Mouse (Mus musculus): Measurements from ENCODE around the gene Gm42669. TPM values are rescaled to one million over a fixed set of nuclear protein-coding genes. Genes with fewer than 3 reads are reported as not detected.
A peak's percentile ranks its signal among the peaks of the same experiment; 100 is the strongest.

Gene Gm42669
- polyA plus RNA-seq, 1 experiment from 2014 or later = 0.26 TPM

GRCm38 (mm10) chr5:107597301-107598077 lies 90.1 kb downstream of the Gm42669 start, which contains the start of the genes Rpap2 and Glmn:
Rpap2 (plus strand) TSS chr5:107597373.
Glmn (minus strand) TSS chr5:107597888.
- peak within 1 kb of the TSS; percentile 78 for H3K4me3 ChIP-seq
- H3K9ac ChIP-seq = peak within 1 kb of the TSS; percentile 80
- peak within 1 kb of the TSS; percentile 85 for H3K4me2 ChIP-seq
- peak; percentile 96 for ATAC-seq (replicated peaks; ENCODE audit: insufficient number of reproducible peaks, insufficient read depth, low FRiP score, low read depth)
- WGBS = under 1% methylated on average over 49 of the region's 64 CpGs
- no peaks in the 10 kb centered on the region for H3K27me3 ChIP-seq
- no peaks in the 10 kb centered on the region for H3K9me3 ChIP-seq (replicated peaks)
- H3K27ac ChIP-seq = peak within 1 kb of the TSS; percentile 88
- H3K36me3 ChIP-seq = peaks cover 15% of the 10 kb centered on the region; the same call in 1 of the 2 replicates
- H3K4me1 ChIP-seq (replicated peaks) = peaks cover 6% of the 10 kb centered on the region

- peaks cover 6% of the 10 kb centered on the region for H3K4me1 ChIP-seq (replicated peaks)
- H3K9me3 ChIP-seq (replicated peaks) = no peaks in the 10 kb centered on the region
- H3K4me2 ChIP-seq = peak overlapping the region; percentile 85
- no peaks in the 10 kb centered on the region for H3K27me3 ChIP-seq
- peaks cover 20% of the 10 kb centered on the region for H3K36me3 ChIP-seq
- no peak for ATAC-seq (replicated peaks; ENCODE audit: insufficient number of reproducible peaks, insufficient read depth, low FRiP score, low read depth)
- peak overlapping the region; percentile 80 for H3K9ac ChIP-seq
- H3K27ac ChIP-seq = no peak overlapping the region
- 23% methylated on average over 4 of the region's 4 CpGs for WGBS
- peak overlapping the region; percentile 78 for H3K4me3 ChIP-seq
Measured at GRCm38 (mm10) chr5:107598380-107598779, 91.0 kb downstream of the Gm42669 start.

- H3K36me3 ChIP-seq = peaks cover 3% of the 10 kb centered on the region
- ATAC-seq (replicated peaks; ENCODE audit: insufficient number of reproducible peaks, insufficient read depth, low FRiP score, low read depth) = no peak
- WGBS = 3% methylated on average over 2 of the region's 2 CpGs
Measured at GRCm38 (mm10) chr5:107611224-107611623, 103.8 kb downstream of the Gm42669 start.

GRCm38 (mm10) chr5:107617986-107618385 lies 110.6 kb downstream of the Gm42669 start:
- Histone ChIP-seq H3K9ac (no peak overlapping the region), H3K9me3 (replicated peaks) (no peaks in the 10 kb centered on the region), H3K4me2 (no peak overlapping the region), H3K4me1 (replicated peaks) (no peaks in the 10 kb centered on the region), H3K36me3 (peaks cover 19% of the 10 kb centered on the region), H3K27me3 (no peaks in the 10 kb centered on the region), H3K4me3 (no peak overlapping the region), H3K27ac (no peak overlapping the region)
- WGBS = 80% methylated on average over 6 of the region's 6 CpGs
- ATAC-seq (replicated peaks; ENCODE audit: insufficient number of reproducible peaks, insufficient read depth, low FRiP score, low read depth) = no peak

More at GRCm38 (mm10) chr5:107611224-107611623, 103.8 kb downstream of the Gm42669 start:
- H3K9ac ChIP-seq = no peak overlapping the region
- no peaks in the 10 kb centered on the region for H3K4me1 ChIP-seq (replicated peaks)
- no peaks in the 10 kb centered on the region for H3K9me3 ChIP-seq (replicated peaks)
- no peak overlapping the region for H3K27ac ChIP-seq
- H3K27me3 ChIP-seq = no peaks in the 10 kb centered on the region
- no peak overlapping the region for H3K4me3 ChIP-seq
- H3K4me2 ChIP-seq = no peak overlapping the region

GRCm38 (mm10) chr5:107621327-107621726 lies 113.9 kb downstream of the Gm42669 start:
- H3K4me3 ChIP-seq = no peak overlapping the region
- H3K4me2 ChIP-seq = no peak overlapping the region
- 85% methylated on average over 3 of the region's 3 CpGs for WGBS
- H3K27me3 ChIP-seq = no peaks in the 10 kb centered on the region
- H3K4me1 ChIP-seq (replicated peaks) = no peaks in the 10 kb centered on the region
- no peak overlapping the region for H3K27ac ChIP-seq
- no peak overlapping the region for H3K9ac ChIP-seq
- H3K36me3 ChIP-seq = peaks cover 27% of the 10 kb centered on the region
- no peak for ATAC-seq (replicated peaks; ENCODE audit: insufficient number of reproducible peaks, insufficient read depth, low FRiP score, low read depth)
- H3K9me3 ChIP-seq (replicated peaks) = no peaks in the 10 kb centered on the region

Other genes starting within 250 kb of the Gm42669 start
- gene Tgfbr3, start 218.0 kb upstream of the Gm42669 start, polyA plus RNA-seq (2015; fragmentation: Nextera tagmentation; extraction: Ambion mirVana) = 16.8 and 23.8 TPM in 2 replicates
- gene Brdt, start 176.5 kb upstream of the Gm42669 start, polyA plus RNA-seq (2015; fragmentation: Nextera tagmentation; extraction: Ambion mirVana) = 0.62 and 1.1 TPM in 2 replicates
- gene Ephx4, start 104.9 kb upstream of the Gm42669 start, polyA plus RNA-seq (2015; fragmentation: Nextera tagmentation; extraction: Ambion mirVana) = 1.0 and 1.4 TPM in 2 replicates
- not detected in 2 replicates for gene Lpcat2b, start 76.1 kb upstream of the Gm42669 start, polyA plus RNA-seq (2015; fragmentation: Nextera tagmentation; extraction: Ambion mirVana)
- gene Btbd8, start 69.6 kb upstream of the Gm42669 start, polyA plus RNA-seq (2015; fragmentation: Nextera tagmentation; extraction: Ambion mirVana) = 2.7 and 3.7 TPM in 2 replicates
- gene 1700028K03Rik, start 27.1 kb downstream of the Gm42669 start, polyA plus RNA-seq (2015; fragmentation: Nextera tagmentation; extraction: Ambion mirVana) = 0.05 and 0.06 TPM in 2 replicates
- gene Rpap2, start 89.8 kb downstream of the Gm42669 start, polyA plus RNA-seq (2015; fragmentation: Nextera tagmentation; extraction: Ambion mirVana) = 10.5 and 11.2 TPM in 2 replicates
- gene Glmn, start 90.3 kb downstream of the Gm42669 start, polyA plus RNA-seq (2015; fragmentation: Nextera tagmentation; extraction: Ambion mirVana) = 16.1 and 18.0 TPM in 2 replicates
- gene Gfi1, start 218.4 kb downstream of the Gm42669 start, polyA plus RNA-seq (2015; fragmentation: Nextera tagmentation; extraction: Ambion mirVana) = 0.11 and 1.5 TPM in 2 replicates